Mouse (Mus musculus) erythroblast, embryonic 14.5 days (primary cell): ENCODE measurements around the gene Exoc4. TPM values are rescaled to one million over a fixed set of nuclear protein-coding genes. Genes with fewer than 3 reads are reported as not detected.

Experiments
- H3K27me3 ChIP-seq: 2 replicates; pipeline ENCODE4 v1.6.1; 2012; ENCODE audit warnings: inconsistent platforms; ENCODE audit not compliant: control insufficient read depth
- H3K36me3 ChIP-seq: 2 replicates; pipeline ENCODE4 v1.6.1; 2012; ENCODE audit warnings: mild to moderate bottlenecking, inconsistent platforms; ENCODE audit not compliant: control insufficient read depth
- H3K4me1 ChIP-seq: 2 replicates; pipeline ENCODE4 v1.6.1; 2012; ENCODE audit warnings: inconsistent platforms; ENCODE audit not compliant: control insufficient read depth
- H3K4me3 ChIP-seq: replicated peaks from 2 replicates; pipeline ENCODE3; 2012; ENCODE audit warnings: moderate library complexity, mild to moderate bottlenecking, inconsistent platforms
- H3K9me3 ChIP-seq: 2 replicates; pipeline ENCODE4 v1.6.1; 2012; ENCODE audit warnings: low read length, inconsistent platforms, mixed read lengths; ENCODE audit not compliant: control insufficient read depth
- GATA1 ChIP-seq: IDR thresholded peaks from 2 replicates; pipeline ENCODE4 v1.6.1; 2012; ENCODE audit warnings: low read length, inconsistent platforms, mixed read lengths
- TAL1 ChIP-seq: IDR thresholded peaks from 3 replicates; pipeline ENCODE4 v1.6.1; 2012; ENCODE audit warnings: low read length, inconsistent platforms, mixed read lengths
- polyA plus RNA-seq: library from polyadenylated mRNA; stranded (reverse); fragments of >175 nt; gene quantifications from 2 replicates; pipeline ENCODE4 v1.2.3, GENCODE M21; 2012

The Exoc4 gene
- polyA plus RNA-seq, 1 experiment, result 0.65 TPM

DNA sequence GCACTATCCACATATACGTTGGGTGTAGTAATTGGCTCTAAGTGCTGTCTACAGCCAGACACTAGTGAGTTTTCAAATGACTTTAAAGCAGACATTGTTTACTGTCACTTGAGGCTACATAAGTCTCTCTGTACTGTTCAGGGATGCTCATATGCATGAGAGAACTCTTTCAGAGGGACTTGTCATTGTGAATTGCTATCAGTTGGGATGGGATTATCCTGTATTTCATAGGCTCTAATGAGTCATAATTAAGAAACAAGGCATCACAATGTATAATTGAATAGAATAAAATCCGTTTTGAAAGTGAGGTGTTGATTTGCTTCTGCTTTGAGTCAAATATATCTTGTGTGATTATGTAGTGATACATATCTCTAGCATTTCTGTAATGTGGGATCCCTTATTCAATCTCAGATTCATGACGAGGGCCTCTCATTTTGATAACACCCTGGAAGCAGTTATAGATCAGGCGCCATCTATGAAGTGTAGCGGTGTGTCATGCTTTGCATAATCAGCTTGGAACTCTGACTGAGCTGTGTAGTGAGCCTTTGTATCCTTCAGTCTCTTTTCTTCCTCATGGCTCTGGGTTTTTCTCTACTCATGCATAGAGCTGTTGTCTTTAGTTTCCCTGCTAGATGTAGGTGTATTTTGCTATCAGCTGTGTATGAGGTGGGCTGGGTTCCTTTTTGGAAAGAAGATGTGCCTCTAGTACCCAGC lies 8.3 kb downstream of the Exoc4 start:
- no peak for TF ChIP-seq TAL1
- TF ChIP-seq GATA1, result no peak
- Histone ChIP-seq H3K4me3 (no peak overlapping the region), H3K36me3 (peaks cover 19% of the 10 kb centered on the region), H3K4me1 (peaks cover 16% of the 10 kb centered on the region), H3K9me3 (no peaks in the 10 kb centered on the region), H3K27me3 (no peaks in the 10 kb centered on the region)

DNA sequence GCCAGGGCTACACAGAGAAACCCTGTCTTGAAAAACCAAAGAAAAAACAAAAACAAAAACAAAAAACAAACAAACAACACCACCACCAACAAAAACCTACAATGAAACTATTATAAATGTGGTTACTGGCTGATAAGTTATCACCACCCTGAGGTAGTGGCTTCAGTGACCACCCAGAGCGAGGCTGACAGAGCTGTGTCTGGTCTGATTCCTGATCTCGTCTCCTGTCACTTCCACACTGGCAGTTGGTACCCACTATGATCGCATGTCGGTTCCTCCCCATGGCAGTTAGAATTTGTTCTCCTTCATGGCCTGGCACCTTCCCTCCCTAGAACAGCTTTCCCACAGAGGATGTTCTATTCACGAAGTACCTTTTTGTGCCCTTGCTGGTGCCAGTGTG lies 11.0 kb downstream of the Exoc4 start:
- Histone ChIP-seq H3K36me3 (peaks cover 17% of the 10 kb centered on the region), H3K27me3 (no peaks in the 10 kb centered on the region), H3K4me1 (peaks cover 22% of the 10 kb centered on the region), H3K4me3 (no peak overlapping the region), H3K9me3 (no peaks in the 10 kb centered on the region)
- no peak for TF ChIP-seq TAL1
- no peak for TF ChIP-seq GATA1

DNA sequence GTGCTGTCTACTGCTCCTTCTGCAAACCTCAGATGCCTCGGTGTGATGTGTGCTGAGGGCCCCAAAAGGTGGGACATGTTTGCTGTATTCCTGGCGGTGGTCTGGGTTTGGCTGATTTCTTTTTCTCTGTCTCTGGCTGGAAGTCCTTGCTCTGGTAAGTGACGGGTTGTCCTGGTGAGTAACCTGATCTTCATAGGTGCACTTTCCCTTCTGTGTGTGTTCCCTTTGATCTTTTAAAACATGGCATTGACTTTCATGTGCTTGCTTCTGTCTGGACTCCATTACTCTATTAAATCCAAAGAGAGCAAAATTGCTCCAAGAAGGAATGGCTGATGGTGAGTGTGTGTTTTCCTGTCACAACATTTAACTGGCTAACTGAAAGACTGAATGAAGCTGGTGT lies 12.7 kb downstream of the Exoc4 start:
- TF ChIP-seq TAL1, result no peak
- no peak for TF ChIP-seq GATA1
- Histone ChIP-seq H3K36me3 (peaks cover 33% of the 10 kb centered on the region), H3K4me1 (peaks cover 24% of the 10 kb centered on the region), H3K4me3 (no peak overlapping the region), H3K27me3 (no peaks in the 10 kb centered on the region), H3K9me3 (no peaks in the 10 kb centered on the region)

DNA sequence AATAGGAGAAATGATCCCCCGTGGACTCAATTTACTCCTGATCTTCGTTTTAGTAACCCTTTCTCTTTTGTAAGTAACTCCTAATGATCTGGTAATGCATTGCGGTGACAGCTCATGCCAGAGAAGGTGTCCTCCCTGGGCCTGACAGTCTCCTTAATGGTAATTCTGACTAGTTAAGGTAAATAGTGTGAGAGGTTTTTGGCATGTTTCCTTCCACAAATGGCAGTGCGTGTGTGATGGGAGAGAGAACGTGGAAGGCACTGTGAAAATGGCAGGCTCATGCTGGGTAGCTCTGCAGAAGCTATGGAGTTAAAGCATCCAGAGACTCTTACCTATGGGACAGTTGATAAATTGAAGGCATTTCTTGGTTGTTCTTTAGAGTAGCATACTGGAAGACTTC lies 15.1 kb downstream of the Exoc4 start:
- H3K9me3 ChIP-seq, result no peaks in the 10 kb centered on the region
- TF ChIP-seq GATA1, result no peak
- no peak for TF ChIP-seq TAL1
- H3K4me3 ChIP-seq, result no peak overlapping the region
- H3K4me1 ChIP-seq, result peaks cover 21% of the 10 kb centered on the region
- peaks cover 49% of the 10 kb centered on the region for H3K36me3 ChIP-seq
- no peaks in the 10 kb centered on the region for H3K27me3 ChIP-seq

DNA sequence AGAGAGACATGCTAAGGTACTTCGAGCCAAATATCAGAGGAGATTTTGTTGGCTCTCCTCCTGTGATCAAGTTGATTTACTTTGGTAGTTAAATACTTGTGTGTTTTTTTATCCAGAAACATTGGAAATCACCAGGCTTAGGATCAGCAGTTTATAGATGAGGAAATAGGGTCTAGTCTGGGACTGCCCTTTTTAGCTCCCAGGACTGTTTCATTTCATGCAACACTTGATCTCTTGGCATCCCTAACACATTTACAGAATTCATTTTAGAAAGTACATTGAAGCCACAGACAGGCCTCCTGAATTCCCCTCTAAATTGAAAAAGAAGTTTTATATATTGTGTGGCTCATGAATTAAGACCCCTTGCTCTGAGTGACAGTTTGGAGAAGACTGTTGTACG lies 15.5 kb downstream of the Exoc4 start:
- Histone ChIP-seq H3K9me3 (no peaks in the 10 kb centered on the region), H3K36me3 (peaks cover 52% of the 10 kb centered on the region), H3K27me3 (no peaks in the 10 kb centered on the region), H3K4me1 (peaks cover 19% of the 10 kb centered on the region), H3K4me3 (no peak overlapping the region)
- no peak for TF ChIP-seq GATA1
- TF ChIP-seq TAL1, result no peak

DNA sequence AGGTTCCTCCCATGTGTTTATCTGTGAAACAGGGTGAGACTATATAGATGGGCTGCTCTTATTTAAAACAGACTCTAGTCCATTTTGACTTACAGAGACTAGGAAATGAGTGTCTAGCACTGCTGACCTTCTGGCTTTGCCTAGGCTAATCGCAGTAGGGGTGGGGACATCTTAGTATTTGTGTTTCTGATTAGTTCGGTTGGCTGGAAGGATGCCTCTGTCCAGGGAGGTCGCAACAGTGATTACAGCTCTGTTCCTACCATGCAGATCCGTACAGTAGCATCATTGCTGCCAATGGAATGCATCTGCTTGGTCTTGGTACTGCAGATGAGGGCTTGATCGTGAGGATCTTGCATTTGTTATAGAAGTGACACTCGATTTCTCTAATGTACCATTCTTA lies 18.7 kb downstream of the Exoc4 start:
- Histone ChIP-seq H3K4me1 (peaks cover 12% of the 10 kb centered on the region), H3K9me3 (no peaks in the 10 kb centered on the region), H3K4me3 (no peak overlapping the region), H3K27me3 (no peaks in the 10 kb centered on the region), H3K36me3 (peaks cover 61% of the 10 kb centered on the region)
- TF ChIP-seq GATA1 (no peak), TAL1 (no peak)

DNA sequence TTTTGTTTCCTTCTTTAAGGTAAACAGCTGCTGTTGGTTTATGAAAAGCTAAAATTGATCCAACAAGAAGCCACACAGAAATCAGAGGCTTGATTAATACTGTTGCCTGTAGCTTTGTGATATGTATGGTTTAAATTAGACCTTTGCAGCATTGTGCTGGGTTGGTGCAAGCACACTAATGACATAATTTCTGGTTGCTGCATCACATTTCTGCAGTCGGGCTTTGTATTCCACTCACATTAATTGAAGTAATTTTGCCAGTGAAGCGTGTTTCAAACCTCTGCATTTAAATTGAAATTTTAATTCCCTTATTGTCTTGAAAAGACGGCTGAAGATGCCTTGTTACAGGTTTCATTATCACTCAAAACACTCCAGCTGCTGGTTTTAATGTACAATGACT lies 34.6 kb downstream of the Exoc4 start:
- Histone ChIP-seq H3K9me3 (no peaks in the 10 kb centered on the region), H3K4me1 (peaks cover 5% of the 10 kb centered on the region), H3K4me3 (no peak overlapping the region), H3K27me3 (no peaks in the 10 kb centered on the region), H3K36me3 (peaks cover 3% of the 10 kb centered on the region)
- TF ChIP-seq TAL1, result no peak
- no peak for TF ChIP-seq GATA1

DNA sequence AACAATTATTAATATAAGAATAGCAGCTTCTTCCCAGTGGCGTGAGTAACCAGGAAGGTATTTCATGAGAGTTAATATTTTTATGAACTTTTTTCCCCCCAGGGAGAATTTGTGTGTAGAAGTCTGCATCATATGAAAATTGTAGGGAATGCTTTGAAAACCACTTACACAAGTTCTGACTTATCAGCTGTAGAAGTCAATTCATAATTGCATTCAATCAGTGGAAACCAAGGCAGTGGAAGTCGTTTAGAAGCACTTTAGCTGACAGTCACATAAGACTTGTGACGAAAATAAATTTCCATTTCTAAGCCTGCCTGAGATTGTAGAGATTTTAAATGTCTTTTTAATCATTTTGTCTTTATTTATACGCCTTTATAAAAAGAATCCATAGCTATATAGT lies 35.1 kb downstream of the Exoc4 start:
- Histone ChIP-seq H3K4me3 (no peak overlapping the region), H3K36me3 (peaks cover 3% of the 10 kb centered on the region), H3K4me1 (peaks cover 6% of the 10 kb centered on the region), H3K27me3 (no peaks in the 10 kb centered on the region), H3K9me3 (no peaks in the 10 kb centered on the region)
- TF ChIP-seq TAL1, result no peak
- no peak for TF ChIP-seq GATA1

DNA sequence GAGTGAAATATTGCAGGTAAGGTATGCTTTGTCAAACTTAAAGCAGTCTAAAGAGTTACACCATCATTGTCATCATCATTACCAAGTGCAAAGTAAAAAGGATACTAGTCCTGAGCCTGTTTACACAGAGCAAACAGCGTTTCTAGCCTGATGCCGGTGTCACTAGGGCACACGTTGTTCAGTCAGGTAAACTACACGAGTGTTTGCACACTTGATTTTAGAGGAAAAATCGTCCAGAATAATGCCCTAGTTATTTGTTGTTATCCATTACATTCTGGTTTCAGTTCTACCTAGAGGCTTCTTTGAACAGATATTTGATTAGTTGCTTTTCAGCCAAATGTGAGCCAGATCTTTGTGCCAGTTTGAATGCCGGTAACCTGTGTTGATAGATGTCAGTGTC lies 37.5 kb downstream of the Exoc4 start:
- Histone ChIP-seq H3K9me3 (no peaks in the 10 kb centered on the region), H3K4me3 (no peak overlapping the region), H3K4me1 (peaks cover 6% of the 10 kb centered on the region), H3K36me3 (no peaks in the 10 kb centered on the region), H3K27me3 (no peaks in the 10 kb centered on the region)
- no peak for TF ChIP-seq GATA1

DNA sequence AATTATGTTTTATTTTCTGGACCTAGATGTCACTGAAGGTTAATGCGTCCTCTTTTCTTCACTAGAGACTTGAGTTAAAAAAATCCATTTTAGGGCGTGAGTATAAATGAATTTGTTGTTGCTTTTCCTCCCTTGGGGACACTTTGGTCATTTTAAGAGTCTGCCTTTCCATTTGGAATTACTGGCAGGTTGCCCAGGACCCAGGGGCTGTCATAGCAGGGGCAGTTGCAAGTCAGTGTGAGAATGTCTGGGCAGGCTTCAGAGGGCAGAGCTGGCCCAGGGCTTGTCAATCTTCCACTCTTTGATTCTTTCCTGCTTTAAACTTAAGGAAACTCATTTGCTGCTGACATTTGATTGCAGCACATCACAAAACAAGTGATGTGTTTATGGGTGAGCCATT lies 45.7 kb downstream of the Exoc4 start:
- no peak overlapping the region for H3K4me3 ChIP-seq
- TF ChIP-seq TAL1 (no peak), GATA1 (no peak)
- H3K36me3 ChIP-seq, result peaks cover 17% of the 10 kb centered on the region
- no peaks in the 10 kb centered on the region for H3K9me3 ChIP-seq
- H3K4me1 ChIP-seq, result peaks cover 21% of the 10 kb centered on the region
- no peaks in the 10 kb centered on the region for H3K27me3 ChIP-seq
